Mouse (Mus musculus) CH12.LX (cell line): ENCODE data around the gene Ston2.

Experiments
- CHD2 ChIP-seq: IDR thresholded peaks from 2 replicates; pipeline ENCODE4 v1.6.1; 2011; ENCODE audit warnings: low read length, improper control_type of control experiment
- CTCF ChIP-seq, 2 experiments: IDR thresholded peaks in 1 of 2; conservative IDR thresholded peaks in 1 of 2; 2 replicates each; pipeline ENCODE4 v1.5.1; 2011 to 2012; ENCODE audit warnings: low read depth in 2 of 2, low read length in 2 of 2, improper control_type of control experiment in 1 of 2, inconsistent platforms in 1 of 2, mild to moderate bottlenecking in 1 of 2, moderate library complexity in 1 of 2
- EP300 ChIP-seq: IDR thresholded peaks from 2 replicates; pipeline ENCODE4 v1.6.1; 2011; ENCODE audit warnings: low read length, improper control_type of control experiment
- KAT2A ChIP-seq: IDR thresholded peaks from 2 replicates; pipeline ENCODE4 v1.6.1; 2012; ENCODE audit warnings: low read length, improper control_type of control experiment, inconsistent platforms; ENCODE audit not compliant: insufficient replicate concordance
- MAFK ChIP-seq: IDR thresholded peaks from 2 replicates; pipeline ENCODE4 v1.6.1; 2011; ENCODE audit warnings: low read length, improper control_type of control experiment; ENCODE audit not compliant: insufficient replicate concordance
- MAZ ChIP-seq: IDR thresholded peaks from 2 replicates; pipeline ENCODE4 v1.6.1; 2012; ENCODE audit warnings: low read depth, mild to moderate bottlenecking, inconsistent platforms, low read length, improper control_type of control experiment, moderate library complexity
- MYC ChIP-seq: IDR thresholded peaks from 2 replicates; pipeline ENCODE4 v1.6.1; 2011; ENCODE audit warnings: low read depth, mild to moderate bottlenecking, improper control_type of control experiment, low read length
- PAX5 ChIP-seq: IDR thresholded peaks from 2 replicates; pipeline ENCODE4 v1.6.1; 2012; ENCODE audit warnings: low read length, inconsistent platforms, mixed read lengths
- POLR2A ChIP-seq: IDR thresholded peaks from 2 replicates; pipeline ENCODE4 v1.6.1; 2011; ENCODE audit warnings: low read depth, mild to moderate bottlenecking, improper control_type of control experiment, low read length
- RCOR1 ChIP-seq: conservative IDR thresholded peaks from 2 replicates; pipeline ENCODE4 v1.6.1; 2012; ENCODE audit warnings: low read depth, mild to moderate bottlenecking, inconsistent platforms, low read length, improper control_type of control experiment
- TBP ChIP-seq: conservative IDR thresholded peaks from 2 replicates; pipeline ENCODE4 v1.6.1; 2011; ENCODE audit warnings: low read depth, low read length, improper control_type of control experiment
- TCF12 ChIP-seq: IDR thresholded peaks from 2 replicates; pipeline ENCODE4 v1.6.1; 2014; ENCODE audit warnings: low read depth, mild to moderate bottlenecking, inconsistent platforms, low read length, improper control_type of control experiment
- USF1 ChIP-seq: IDR thresholded peaks from 2 replicates; pipeline ENCODE4 v1.6.1; 2014; ENCODE audit warnings: low read depth, mild to moderate bottlenecking, inconsistent platforms, low read length, improper control_type of control experiment
- ZMIZ1 ChIP-seq: IDR thresholded peaks from 2 replicates; pipeline ENCODE4 v1.6.1; 2012; ENCODE audit warnings: low read depth, mild to moderate bottlenecking, inconsistent platforms, low read length, improper control_type of control experiment

GRCm38 (mm10) chr12:91637136-91637909, 150.9 kb downstream of the Ston2 start:
- no peak for TF ChIP-seq PAX5
- TF ChIP-seq CHD2 = no peak
- no peak for TF ChIP-seq POLR2A
- TF ChIP-seq RCOR1 = no peak
- no peak for TF ChIP-seq KAT2A
- TF ChIP-seq EP300 = peak; percentile 60; the same call in 1 of the 2 replicates
- no peak for TF ChIP-seq USF1
- no peak for TF ChIP-seq CTCF (conservative IDR thresholded peaks at IDR 0.05 in 1 of 2, IDR thresholded peaks at IDR 0.05 in 1 of 2; ENCODE audit: low read depth in 2 of 2, low read length in 2 of 2)
- TF ChIP-seq TCF12 = no peak
- no peak for TF ChIP-seq MAFK
- TF ChIP-seq TBP = peak; percentile 57; the same call in 1 of the 2 replicates
- TF ChIP-seq ZMIZ1 = no peak
- no peak for TF ChIP-seq MAZ
- no peak for TF ChIP-seq MYC
